ENCODE assay signal across 13 mouse cellular contexts in the genomic region with DNA sequence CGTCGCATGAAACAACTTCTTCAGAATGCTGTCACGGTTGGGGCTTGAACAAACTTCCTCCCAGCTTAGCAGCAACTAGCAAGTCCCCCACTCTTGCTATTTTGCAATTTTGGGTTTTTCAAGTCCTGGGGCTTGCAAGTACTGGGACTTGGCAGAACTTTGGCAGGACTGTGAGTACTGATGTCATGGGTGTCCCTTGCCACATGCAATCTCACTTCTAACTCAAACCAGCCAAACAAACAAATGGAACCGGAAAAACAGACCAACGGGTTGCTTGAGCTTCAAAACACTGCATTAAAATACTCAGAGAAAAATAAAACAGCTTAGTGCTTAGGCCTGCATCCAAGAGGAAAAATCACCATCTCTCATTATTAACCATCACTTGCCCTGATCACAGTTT. TPM values are rescaled to one million over a fixed set of nuclear protein-coding genes. Genes with fewer than 3 reads are reported as not detected.
A peak's percentile ranks its signal among the peaks of the same experiment; 100 is the strongest.
DNase-seq lines count a peak whose midpoint lies in the region; ATAC-seq and TF ChIP-seq lines count a peak whose summit lies in the region.
"Had no signal": no experiment of that assay in that cellular context is flagged by ENCODE, and none has a peak within 500 bp of the region (broad histone marks: within the 10 kb centered on the region; RNA-seq: fewer than 3 reads in every experiment).

No protein-coding gene starts in this region.

- 69% methylated on average over 5 of the region's 5 CpGs for WGBS in kidney, embryonic 15.5 days
- WGBS in heart, postnatal 0 days, result 60% methylated on average over 5 of the region's 5 CpGs

- H3K4me2 ChIP-seq in kidney, embryonic 15.5 days, result no peak overlapping the region
- H3K4me2 ChIP-seq in heart, postnatal 0 days (ENCODE audit: low read depth, low read length), result no peak overlapping the region
- H3K4me2 ChIP-seq: liver, embryonic 11.5 days; midbrain, embryonic 11.5 days had no signal

- peak; percentile 37 for DNase-seq in adrenal gland, postnatal 10 days
- no peak for DNase-seq in adrenal gland, postnatal 4 days (ENCODE audit: low spot score in 2 of 2)
- DNase-seq in kidney, postnatal 25 days, result no peak
- no peak for DNase-seq in heart, postnatal 0 days (ENCODE audit: low spot score)
- DNase-seq in lung, postnatal 25 days (ENCODE audit: low spot score), result peak; percentile 59
- no peak for DNase-seq in layer of hippocampus, postnatal 25 days (ENCODE audit: extremely low spot score in 1 of 2, low spot score in 1 of 2)
- DNase-seq in right cerebral cortex, postnatal 25 days, result no peak
- DNase-seq: cerebellum, postnatal 25 days; layer of hippocampus, adult 9-11 months had no signal

- H3K27ac ChIP-seq in kidney, embryonic 15.5 days, result peak overlapping the region; percentile 59
- H3K27ac ChIP-seq in heart, postnatal 0 days (ENCODE audit: low read depth), result 0 out of 2 replicates have a peak overlapping the region, but pooled peaks have one; percentile 20

- no peak for ATAC-seq in kidney, embryonic 15.5 days (replicated peaks; ENCODE audit: low FRiP score)
- ATAC-seq in heart, postnatal 0 days (ENCODE audit: insufficient read depth, low read depth), result 0 out of 2 replicates have a peak, but pooled peaks have one; percentile 9
- ATAC-seq: hindbrain, embryonic 16.5 days had no signal

- TF ChIP-seq EP300 in heart, postnatal 0 days (IDR thresholded peaks at IDR 0.05; ENCODE audit: low read depth), result no peak

- TF ChIP-seq CTCF in heart, postnatal 0 days (IDR thresholded peaks at IDR 0.05; ENCODE audit: low read depth), result no peak

- H3K36me3 ChIP-seq in kidney, embryonic 15.5 days, result no peaks in the 10 kb centered on the region
- no peaks in the 10 kb centered on the region for H3K36me3 ChIP-seq in heart, postnatal 0 days (replicated peaks; ENCODE audit: control insufficient read depth, insufficient read depth, low read length)

- H3K4me3 ChIP-seq in kidney, embryonic 15.5 days (replicated peaks), result no peak overlapping the region
- no peak overlapping the region for H3K4me3 ChIP-seq in heart, postnatal 0 days (ENCODE audit: low read depth, low read length)

- no peaks in the 10 kb centered on the region for H3K9me3 ChIP-seq in kidney, embryonic 15.5 days (replicated peaks)
- H3K9me3 ChIP-seq in heart, postnatal 0 days (replicated peaks; ENCODE audit: control insufficient read depth, low read length), result peaks cover 7% of the 10 kb centered on the region; the same call in 1 of the 2 replicates

- H3K4me1 ChIP-seq in kidney, embryonic 15.5 days, result peaks cover 23% of the 10 kb centered on the region
- H3K4me1 ChIP-seq in heart, postnatal 0 days (ENCODE audit: control insufficient read depth, insufficient read depth), result no peaks in the 10 kb centered on the region

- no peaks in the 10 kb centered on the region for H3K27me3 ChIP-seq in kidney, embryonic 15.5 days
- H3K27me3 ChIP-seq in heart, postnatal 0 days (ENCODE audit: control insufficient read depth, insufficient read depth, low read length), result no peaks in the 10 kb centered on the region

- no peak overlapping the region for H3K9ac ChIP-seq in kidney, embryonic 15.5 days
- no peak overlapping the region for H3K9ac ChIP-seq in heart, postnatal 0 days (replicated peaks; ENCODE audit: low read depth, low read length)

RNA-seq across cellular contexts. Expression of a gene that starts 7.2 kb away (rescaled TPM):
- 100 to 1,000 TPM; 103 to 105 TPM for total RNA-seq in adrenal gland, postnatal 10 days (2021)
- 100 to 1,000 TPM; 112 to 117 TPM for total RNA-seq in adrenal gland, postnatal 4 days (2021)
- 148 and 168 TPM in 2 replicates for polyA plus RNA-seq in kidney, embryonic 15.5 days (2015; fragmentation: Nextera tagmentation; extraction: Ambion mirVana)
- 107 and 134 TPM in 2 replicates for total RNA-seq in heart, postnatal 0 days (2014; rRNA removed; ENCODE audit: low replicate concordance)
- polyA plus RNA-seq in heart, postnatal 0 days (2015; fragmentation: Nextera tagmentation; extraction: Ambion mirVana), result 106 and 119 TPM in 2 replicates
- total RNA-seq in layer of hippocampus, postnatal 25 days (2021), result 100 to 1,000 TPM in 1 of 2 experiments, 10 to 100 TPM in 1; 91.1 to 104 TPM

Comparison
In these comparisons a context has a peak if more than half of its experiments do, and no peak if none do; other contexts are left out.
1. DNase-seq: peak in adrenal gland, postnatal 10 days (single experiment) and lung, postnatal 25 days (single experiment); none in adrenal gland, postnatal 4 days (0 of 2), kidney, postnatal 25 days (0 of 2), heart, postnatal 0 days (single experiment), layer of hippocampus, postnatal 25 days (0 of 2) and right cerebral cortex, postnatal 25 days (single experiment).